Mouse (Mus musculus) urinary bladder, postnatal 4 days (tissue): ENCODE data around the gene Defa2.
"Not testable (repeated sequence)": the region's sequence is repeated elsewhere in the genome, so short reads cannot be mapped to it uniquely, and the experiment has no call there.

ENCODE experiments used
- DNase-seq, 2 experiments: peaks; one replicate each; pipeline ENCODE4 v3.0.0; 2021 to 2022; ENCODE audit warnings: low spot score in 2 of 2

Gene Defa2

DNA sequence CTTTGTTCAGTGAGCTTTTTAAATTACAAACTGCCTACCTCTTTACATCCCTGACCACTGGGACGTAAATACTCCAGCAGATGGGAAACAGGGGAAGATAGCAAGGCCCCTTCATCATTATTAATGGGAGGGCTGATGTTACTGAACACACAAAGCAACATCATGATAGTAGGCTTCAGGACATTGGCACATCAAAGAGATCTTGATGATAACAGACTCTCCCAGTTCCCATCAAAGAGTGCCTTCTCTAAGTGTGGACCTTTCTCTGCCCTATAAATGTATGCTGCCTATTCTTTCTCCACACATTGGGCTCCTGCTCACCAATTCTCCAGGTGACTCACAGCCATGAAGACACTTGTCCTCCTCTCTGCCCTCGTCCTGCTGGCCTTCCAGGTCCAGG is at the start of gene Defa2:
Gene Defa2, plus strand, starts transcription at position 301 of the 400 bp plus-strand sequence.
- not testable (repeated sequence) for DNase-seq

GRCm38 (mm10) chr8:21391511-21391910 is 13.2 kb downstream of the Defa2 start, which contains the start of gene Defa33:
TSS of gene Defa33 (plus strand) at chr8:21391811.
- not testable (repeated sequence) for DNase-seq

GRCm38 (mm10) chr8:21427111-21427510 is 48.8 kb downstream of the Defa2 start, which contains the start of gene Defa36:
TSS of gene Defa36 (plus strand) at chr8:21427411.
- DNase-seq: not testable (repeated sequence)
